Mouse (Mus musculus): ENCODE results near the gene Cask. TPM values are rescaled to one million over a fixed set of nuclear protein-coding genes. Genes with fewer than 3 reads are reported as not detected.

Cask gene
- polyA plus RNA-seq, 1 experiment from 2014 or later: 29.4 TPM

- Histone ChIP-seq H3K36me3 (ENCODE audit: poor library complexity, severe bottlenecking) (no peaks in the 10 kb centered on the region), H3K27ac (no peak overlapping the region), H3K4me1 (0 out of 2 replicates have a peak, but pooled peaks cover 6% of the 10 kb centered on the region), H3K9me3 (replicated peaks) (no peaks in the 10 kb centered on the region), H3K9ac (no peak overlapping the region), H3K27me3 (no peaks in the 10 kb centered on the region), H3K4me3 (no peak overlapping the region), H3K4me2 (no peak overlapping the region)
- no peak for ATAC-seq
- WGBS: 90% methylated on average over 7 of the region's 7 CpGs
Measured at GRCm38 (mm10) chrX:13504389-13504788, 346.8 kb downstream of the Cask start.

GRCm38 (mm10) chrX:13502862-13503375 lies 348.2 kb downstream of the Cask start:
- H3K9me3 ChIP-seq (replicated peaks): no peaks in the 10 kb centered on the region
- ATAC-seq: peak; percentile 67; the same call in 1 of the 2 replicates
- H3K9ac ChIP-seq: no peak overlapping the region
- 0 out of 2 replicates have a peak, but pooled peaks cover 6% of the 10 kb centered on the region for H3K4me1 ChIP-seq
- peak overlapping the region; percentile 24 for H3K4me2 ChIP-seq
- WGBS: 46% methylated on average over 7 of the region's 7 CpGs
- H3K4me3 ChIP-seq: no peak overlapping the region
- H3K36me3 ChIP-seq (ENCODE audit: poor library complexity, severe bottlenecking): no peaks in the 10 kb centered on the region
- peak overlapping the region; percentile 49 for H3K27ac ChIP-seq
- no peaks in the 10 kb centered on the region for H3K27me3 ChIP-seq

GRCm38 (mm10) chrX:13500284-13500683 lies 350.9 kb downstream of the Cask start:
- H3K36me3 ChIP-seq (ENCODE audit: poor library complexity, severe bottlenecking): no peaks in the 10 kb centered on the region
- no peaks in the 10 kb centered on the region for H3K27me3 ChIP-seq
- H3K27ac ChIP-seq: no peak overlapping the region
- H3K4me2 ChIP-seq: no peak overlapping the region
- ATAC-seq: no peak
- no peak overlapping the region for H3K4me3 ChIP-seq
- WGBS: 80% methylated on average over 4 of the region's 4 CpGs
- no peak overlapping the region for H3K9ac ChIP-seq
- H3K9me3 ChIP-seq (replicated peaks): no peaks in the 10 kb centered on the region
- H3K4me1 ChIP-seq: 0 out of 2 replicates have a peak, but pooled peaks cover 6% of the 10 kb centered on the region

- Histone ChIP-seq H3K4me1 (no peaks in the 10 kb centered on the region), H3K4me3 (no peak overlapping the region), H3K9ac (no peak overlapping the region), H3K9me3 (replicated peaks) (no peaks in the 10 kb centered on the region), H3K27ac (no peak overlapping the region), H3K4me2 (no peak overlapping the region), H3K27me3 (no peaks in the 10 kb centered on the region), H3K36me3 (ENCODE audit: poor library complexity, severe bottlenecking) (no peaks in the 10 kb centered on the region)
- WGBS: 87% methylated on average over 8 of the region's 8 CpGs
- ATAC-seq: no peak
Measured at GRCm38 (mm10) chrX:13494892-13495703, 356.1 kb downstream of the Cask start.

GRCm38 (mm10) chrX:13492922-13493321 lies 358.2 kb downstream of the Cask start:
- Histone ChIP-seq H3K27ac (no peak overlapping the region), H3K36me3 (ENCODE audit: poor library complexity, severe bottlenecking) (no peaks in the 10 kb centered on the region), H3K4me2 (no peak overlapping the region), H3K27me3 (no peaks in the 10 kb centered on the region), H3K4me1 (no peaks in the 10 kb centered on the region), H3K9ac (no peak overlapping the region), H3K4me3 (no peak overlapping the region), H3K9me3 (replicated peaks) (no peaks in the 10 kb centered on the region)
- no peak for ATAC-seq

- H3K4me3 ChIP-seq: no peak overlapping the region
- no peak overlapping the region for H3K4me2 ChIP-seq
- no peaks in the 10 kb centered on the region for H3K4me1 ChIP-seq
- peaks cover 6% of the 10 kb centered on the region for H3K9me3 ChIP-seq (replicated peaks)
- H3K9ac ChIP-seq: no peak overlapping the region
- H3K27me3 ChIP-seq: no peaks in the 10 kb centered on the region
- no peak overlapping the region for H3K27ac ChIP-seq
- no peak for ATAC-seq
- WGBS: 91% methylated on average over 3 of the region's 3 CpGs
- H3K36me3 ChIP-seq (ENCODE audit: poor library complexity, severe bottlenecking): no peaks in the 10 kb centered on the region
Measured at GRCm38 (mm10) chrX:13490941-13491340, 360.2 kb downstream of the Cask start.

GRCm38 (mm10) chrX:13489761-13490160 lies 361.4 kb downstream of the Cask start:
- H3K4me2 ChIP-seq: no peak overlapping the region
- no peaks in the 10 kb centered on the region for H3K36me3 ChIP-seq (ENCODE audit: poor library complexity, severe bottlenecking)
- H3K4me1 ChIP-seq: no peaks in the 10 kb centered on the region
- H3K27ac ChIP-seq: no peak overlapping the region
- peaks cover 6% of the 10 kb centered on the region for H3K9me3 ChIP-seq (replicated peaks)
- 75% methylated on average over 1 of the region's 1 CpGs for WGBS
- no peak overlapping the region for H3K9ac ChIP-seq
- H3K27me3 ChIP-seq: no peaks in the 10 kb centered on the region
- no peak for ATAC-seq
- H3K4me3 ChIP-seq: no peak overlapping the region

GRCm38 (mm10) chrX:13489001-13489400 lies 362.2 kb downstream of the Cask start:
- Histone ChIP-seq H3K27me3 (no peaks in the 10 kb centered on the region), H3K9ac (no peak overlapping the region), H3K27ac (no peak overlapping the region), H3K9me3 (replicated peaks) (peaks cover 6% of the 10 kb centered on the region), H3K4me1 (no peaks in the 10 kb centered on the region), H3K36me3 (ENCODE audit: poor library complexity, severe bottlenecking) (no peaks in the 10 kb centered on the region), H3K4me3 (no peak overlapping the region), H3K4me2 (no peak overlapping the region)
- no peak for ATAC-seq
- 82% methylated on average over 3 of the region's 3 CpGs for WGBS

- Histone ChIP-seq H3K4me2 (no peak overlapping the region), H3K9ac (no peak overlapping the region), H3K4me3 (no peak overlapping the region), H3K9me3 (replicated peaks) (peaks cover 6% of the 10 kb centered on the region), H3K27ac (no peak overlapping the region), H3K27me3 (no peaks in the 10 kb centered on the region; the same call in 1 of the 2 replicates), H3K36me3 (ENCODE audit: poor library complexity, severe bottlenecking) (no peaks in the 10 kb centered on the region), H3K4me1 (no peaks in the 10 kb centered on the region)
- ATAC-seq: no peak
Measured at GRCm38 (mm10) chrX:13484447-13484846, 366.7 kb downstream of the Cask start.

GRCm38 (mm10) chrX:13482576-13482975 lies 368.6 kb downstream of the Cask start:
- H3K4me3 ChIP-seq: no peak overlapping the region
- 88% methylated on average over 1 of the region's 1 CpGs for WGBS
- H3K36me3 ChIP-seq (ENCODE audit: poor library complexity, severe bottlenecking): no peaks in the 10 kb centered on the region
- H3K27ac ChIP-seq: no peak overlapping the region
- ATAC-seq: no peak
- no peak overlapping the region for H3K4me2 ChIP-seq
- H3K27me3 ChIP-seq: no peaks in the 10 kb centered on the region; the same call in 1 of the 2 replicates
- peaks cover 6% of the 10 kb centered on the region for H3K9me3 ChIP-seq (replicated peaks)
- H3K9ac ChIP-seq: no peak overlapping the region
- H3K4me1 ChIP-seq: no peaks in the 10 kb centered on the region

GRCm38 (mm10) chrX:13479570-13479969 lies 371.6 kb downstream of the Cask start:
- H3K9me3 ChIP-seq (replicated peaks): no peaks in the 10 kb centered on the region
- H3K4me1 ChIP-seq: no peaks in the 10 kb centered on the region
- no peak overlapping the region for H3K4me3 ChIP-seq
- no peak overlapping the region for H3K27ac ChIP-seq
- H3K4me2 ChIP-seq: no peak overlapping the region
- no peaks in the 10 kb centered on the region; the same call in 1 of the 2 replicates for H3K27me3 ChIP-seq
- ATAC-seq: no peak
- no peaks in the 10 kb centered on the region for H3K36me3 ChIP-seq (ENCODE audit: poor library complexity, severe bottlenecking)
- no peak overlapping the region for H3K9ac ChIP-seq

GRCm38 (mm10) chrX:13478298-13478697 lies 372.9 kb downstream of the Cask start:
- no peak for ATAC-seq
- H3K4me1 ChIP-seq: no peaks in the 10 kb centered on the region
- H3K9me3 ChIP-seq (replicated peaks): no peaks in the 10 kb centered on the region
- no peak overlapping the region for H3K27ac ChIP-seq
- H3K9ac ChIP-seq: no peak overlapping the region
- H3K4me2 ChIP-seq: no peak overlapping the region
- H3K4me3 ChIP-seq: no peak overlapping the region
- 70% methylated on average over 5 of the region's 5 CpGs for WGBS
- no peaks in the 10 kb centered on the region for H3K36me3 ChIP-seq (ENCODE audit: poor library complexity, severe bottlenecking)
- H3K27me3 ChIP-seq: no peaks in the 10 kb centered on the region; the same call in 1 of the 2 replicates

All from forebrain, embryonic 13.5 days (tissue).